Mouse (Mus musculus): ENCODE results near the gene Gm20518.

Gm20518 gene

GRCm38 (mm10) chr16:17807192-17808009 is 84.1 kb downstream of the Gm20518 start:
- DNase-seq (ENCODE audit: low read depth in 2 of 2, low spot score in 2 of 2), result peak; percentile 82 to 86

DNA sequence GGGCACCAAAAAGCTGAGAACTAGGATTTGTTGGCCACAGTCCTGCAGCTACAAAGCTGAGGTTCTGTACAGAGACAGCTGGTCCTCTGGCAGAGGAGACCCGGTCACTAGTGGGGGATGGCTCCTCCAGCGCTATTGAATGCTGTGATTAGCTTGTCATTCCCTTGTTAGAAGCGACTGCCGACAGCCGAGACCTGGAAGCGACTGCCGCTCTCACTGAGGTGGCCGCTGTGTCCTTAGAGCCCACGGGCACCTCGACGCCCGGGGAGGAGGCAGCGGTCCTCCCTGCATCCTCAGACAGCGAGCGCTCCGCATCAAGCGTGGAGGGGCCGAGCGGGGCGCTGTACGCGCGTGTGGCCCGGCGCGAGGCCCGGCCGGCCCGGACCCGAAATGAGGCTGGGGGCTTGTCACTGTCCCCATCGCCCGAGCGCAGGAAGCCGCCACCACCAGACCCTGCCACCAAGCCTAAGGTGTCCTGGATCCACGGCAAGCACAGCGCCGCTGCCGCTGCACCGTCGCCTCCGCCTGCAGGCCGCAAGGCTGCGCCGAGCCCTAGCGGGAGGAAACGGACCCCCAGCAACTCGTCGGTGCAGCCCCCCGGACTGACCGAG is 84.8 kb downstream of the Gm20518 start:
- no peak for DNase-seq (ENCODE audit: low read depth in 2 of 2, low spot score in 2 of 2)

DNA sequence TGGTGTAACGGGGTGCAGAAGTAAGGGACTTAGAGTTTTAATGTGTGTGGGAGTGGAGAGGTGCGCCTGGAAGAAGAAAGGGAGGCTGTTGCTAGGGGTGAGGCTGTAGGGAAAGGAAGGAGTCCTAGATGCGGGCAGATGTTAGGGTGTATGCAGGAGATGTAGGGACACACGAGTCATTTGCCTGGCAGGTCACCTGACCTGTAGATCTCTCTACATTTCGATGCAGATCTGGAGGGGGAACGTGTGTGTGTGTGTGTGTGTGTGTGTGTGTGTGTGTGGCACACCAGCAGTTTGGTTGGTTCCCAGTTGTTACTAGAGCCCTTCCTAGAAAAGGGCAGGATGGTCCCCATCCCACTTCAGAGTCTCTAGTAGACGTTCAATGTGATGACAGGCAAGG is 86.5 kb downstream of the Gm20518 start:
- no peak for DNase-seq (ENCODE audit: low read depth in 2 of 2, low spot score in 2 of 2)

DNA sequence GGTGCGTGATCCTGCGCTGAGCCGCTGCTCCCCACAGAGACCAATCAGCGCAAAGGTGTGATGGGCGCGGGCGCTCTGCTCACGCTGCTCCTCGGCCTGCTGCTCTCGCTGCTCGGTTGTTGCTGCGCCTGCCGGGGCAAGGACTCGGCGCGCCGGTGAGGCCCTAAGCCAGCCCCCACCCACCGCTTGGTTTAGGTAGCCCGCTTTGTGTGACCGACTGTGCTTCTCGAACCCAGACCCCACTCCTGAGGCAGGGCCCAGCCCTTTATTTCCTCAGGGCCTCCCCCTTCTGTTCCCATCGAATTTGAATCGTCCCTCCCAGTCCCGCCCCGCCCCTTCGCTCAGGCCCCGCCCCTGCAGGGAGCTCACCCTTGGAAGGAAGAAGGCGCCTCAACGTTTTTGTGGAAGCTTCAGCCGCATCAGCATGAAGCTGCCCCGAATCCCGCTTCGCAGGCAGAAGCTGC is 87.0 kb downstream of the Gm20518 start:
- no peak for DNase-seq (ENCODE audit: low read depth in 2 of 2, low spot score in 2 of 2)

DNA sequence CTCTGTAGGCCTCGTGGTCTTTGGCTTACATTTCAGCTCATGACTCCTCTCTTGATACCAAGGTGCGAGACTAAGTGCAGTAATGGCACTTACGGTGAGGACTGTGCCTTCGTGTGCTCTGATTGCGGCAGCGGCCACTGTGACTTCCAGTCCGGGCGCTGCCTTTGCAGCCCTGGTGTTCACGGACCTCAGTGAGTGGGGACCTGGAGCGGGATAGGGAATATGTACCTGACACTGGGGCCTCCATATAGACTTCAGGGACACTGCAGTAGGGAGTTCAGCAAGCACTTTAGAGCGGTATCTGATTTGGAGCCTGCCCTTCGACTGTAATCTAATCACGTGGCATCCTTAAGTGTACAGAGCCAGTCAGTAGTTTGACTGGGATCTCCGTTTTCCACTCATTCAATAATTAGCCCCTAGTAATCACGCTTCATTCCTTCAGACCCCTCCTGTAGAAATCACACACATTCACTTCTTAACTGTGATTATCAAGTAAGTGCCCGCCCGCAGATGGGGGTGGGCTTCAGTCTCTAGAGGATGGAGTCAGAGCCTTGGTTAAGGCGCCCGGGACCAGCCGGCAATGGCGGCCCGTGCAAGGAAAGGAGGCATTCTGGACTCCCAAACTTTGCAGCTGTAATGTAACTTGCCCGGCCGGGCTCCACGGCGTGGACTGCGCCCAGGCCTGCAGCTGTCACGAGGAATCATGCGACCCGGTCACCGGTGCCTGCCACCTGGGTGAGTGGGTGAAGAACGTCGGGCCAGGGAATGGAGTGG is 87.6 kb downstream of the Gm20518 start:
- DNase-seq (ENCODE audit: low read depth in 2 of 2, low spot score in 2 of 2), result no peak

DNA sequence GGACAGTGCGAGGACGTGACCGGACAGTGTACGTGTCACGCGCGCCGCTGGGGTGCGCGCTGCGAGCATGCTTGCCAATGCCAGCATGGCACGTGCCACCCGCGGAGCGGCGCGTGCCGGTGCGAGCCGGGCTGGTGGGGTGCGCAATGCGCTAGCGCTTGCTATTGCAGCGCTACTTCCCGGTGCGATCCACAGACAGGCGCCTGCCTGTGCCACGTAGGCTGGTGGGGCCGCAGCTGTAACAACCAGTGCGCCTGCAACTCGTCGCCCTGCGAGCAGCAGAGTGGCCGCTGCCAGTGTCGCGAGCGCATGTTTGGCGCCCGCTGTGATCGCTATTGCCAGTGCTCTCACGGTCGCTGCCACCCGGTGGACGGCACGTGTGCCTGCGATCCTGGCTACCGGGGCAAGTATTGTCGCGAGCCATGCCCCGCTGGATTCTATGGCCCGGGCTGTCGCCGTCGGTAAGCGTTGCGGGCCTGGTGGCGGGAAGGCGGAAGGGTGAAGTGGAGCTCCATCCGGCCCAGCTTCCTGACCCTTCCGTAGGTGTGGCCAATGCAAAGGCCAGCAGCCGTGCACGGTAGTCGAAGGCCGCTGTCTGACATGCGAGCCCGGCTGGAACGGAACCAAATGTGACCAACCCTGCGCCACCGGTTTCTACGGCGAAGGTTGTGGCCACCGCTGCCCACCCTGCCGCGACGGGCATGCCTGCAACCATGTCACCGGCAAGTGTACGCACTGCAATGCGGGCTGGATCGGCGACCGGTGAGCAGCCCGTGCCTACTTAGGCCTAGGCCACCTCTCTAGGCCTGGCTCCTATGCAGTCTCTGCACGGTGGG is 88.4 kb downstream of the Gm20518 start:
- DNase-seq (ENCODE audit: low read depth in 2 of 2, low spot score in 2 of 2), result no peak

- DNase-seq (ENCODE audit: low read depth in 2 of 2, low spot score in 2 of 2), result no peak
These were observed 89.0 kb downstream of the Gm20518 start for GRCm38 (mm10) chr16:17802456-17802838.

- no peak for DNase-seq (ENCODE audit: low read depth in 2 of 2, low spot score in 2 of 2)
These were observed 89.6 kb downstream of the Gm20518 start for GRCm38 (mm10) chr16:17801777-17802455.

DNA sequence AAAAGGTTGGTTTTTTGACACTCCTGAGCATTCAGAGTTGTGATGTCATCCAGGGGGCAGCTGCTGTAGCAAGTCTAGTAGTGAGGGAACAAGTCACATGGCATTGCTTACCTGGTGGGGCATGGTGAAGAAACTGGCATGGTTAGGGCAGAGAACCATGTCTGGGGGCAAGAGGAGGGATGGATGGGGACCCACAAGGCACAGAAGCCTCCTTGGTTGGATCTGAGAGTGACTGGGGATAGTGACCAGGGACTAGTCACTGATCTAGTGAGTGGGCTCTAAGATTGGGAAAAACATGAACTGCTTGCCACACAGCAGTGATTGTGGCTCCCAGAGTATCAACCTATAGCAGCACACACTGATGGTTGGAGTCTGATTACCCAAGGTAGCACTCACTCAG is 91.9 kb downstream of the Gm20518 start:
- DNase-seq (ENCODE audit: low read depth in 2 of 2, low spot score in 2 of 2), result no peak

DNA sequence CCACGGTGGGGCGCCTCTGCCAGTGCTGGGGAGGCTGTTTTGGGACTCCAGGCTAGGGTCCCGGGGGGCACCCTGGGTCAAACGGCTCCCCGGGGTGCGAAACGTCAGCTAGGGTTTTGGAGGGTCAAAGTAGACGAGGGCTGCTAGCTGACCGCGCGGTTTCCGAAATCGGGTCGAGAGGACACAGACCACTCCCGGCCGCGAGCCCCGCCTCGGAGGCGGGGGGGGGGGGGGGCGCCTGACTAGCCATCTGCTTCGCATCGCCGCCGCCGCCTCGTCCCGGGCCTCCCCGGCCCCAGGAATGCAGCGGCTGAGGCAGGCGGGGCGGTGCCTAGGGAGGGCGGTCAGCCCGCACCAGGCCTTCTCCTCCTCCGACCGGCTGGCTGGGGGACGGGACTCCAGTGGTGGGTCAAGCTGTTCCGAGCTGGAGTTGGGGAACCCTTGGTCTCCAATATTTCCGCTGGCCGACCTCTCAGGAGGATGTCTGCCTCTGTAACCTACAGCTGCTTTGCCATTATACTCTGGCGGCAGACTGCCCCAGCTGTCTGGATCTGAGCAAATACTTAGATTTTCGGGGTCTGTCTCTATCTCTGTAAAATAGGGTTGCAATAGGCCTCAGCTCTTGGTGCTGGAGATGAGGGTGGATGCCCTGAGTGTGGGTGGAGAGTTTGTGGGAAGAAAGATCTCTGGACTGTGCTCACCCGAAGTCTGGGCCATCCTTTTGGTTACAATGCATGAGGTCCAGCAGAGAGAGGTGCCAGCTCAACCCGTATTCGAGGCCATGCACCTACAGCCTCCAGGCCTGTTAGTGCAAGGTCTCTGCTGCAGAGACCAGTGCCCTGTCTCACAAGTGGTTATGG is 92.9 kb downstream of the Gm20518 start:
- no peak for DNase-seq (ENCODE audit: low read depth in 2 of 2, low spot score in 2 of 2)

- no peak for DNase-seq (ENCODE audit: low read depth in 2 of 2, low spot score in 2 of 2)
These were observed 93.6 kb downstream of the Gm20518 start for GRCm38 (mm10) chr16:17797812-17798311.

- no peak for DNase-seq (ENCODE audit: low read depth in 2 of 2, low spot score in 2 of 2)
These were observed 94.3 kb downstream of the Gm20518 start, which contains the start of gene Scarf2 for GRCm38 (mm10) chr16:17796971-17797811. Scarf2 (plus strand) TSS chr16:17797282.

DNA sequence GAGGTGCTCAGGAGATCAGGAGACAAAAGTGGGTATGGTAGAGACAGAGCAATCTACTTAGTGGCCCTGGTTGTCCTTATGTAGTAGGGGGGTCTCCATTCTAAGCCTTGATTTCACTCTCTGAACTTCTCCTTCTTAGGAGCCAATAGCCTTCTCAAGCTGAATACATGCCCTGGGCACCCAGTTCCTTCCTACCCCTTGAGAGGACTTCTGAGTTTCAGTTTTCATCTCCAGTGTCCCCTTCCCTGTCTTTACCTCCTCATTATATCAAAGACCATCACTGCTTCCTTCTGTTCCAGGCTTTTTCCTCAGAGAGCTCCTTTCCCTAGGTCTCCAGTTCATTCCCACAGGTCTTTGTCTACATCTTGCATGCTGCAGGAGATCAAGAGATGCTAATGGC is 95.0 kb downstream of the Gm20518 start:
- no peak for DNase-seq (ENCODE audit: low read depth in 2 of 2, low spot score in 2 of 2)

DNA sequence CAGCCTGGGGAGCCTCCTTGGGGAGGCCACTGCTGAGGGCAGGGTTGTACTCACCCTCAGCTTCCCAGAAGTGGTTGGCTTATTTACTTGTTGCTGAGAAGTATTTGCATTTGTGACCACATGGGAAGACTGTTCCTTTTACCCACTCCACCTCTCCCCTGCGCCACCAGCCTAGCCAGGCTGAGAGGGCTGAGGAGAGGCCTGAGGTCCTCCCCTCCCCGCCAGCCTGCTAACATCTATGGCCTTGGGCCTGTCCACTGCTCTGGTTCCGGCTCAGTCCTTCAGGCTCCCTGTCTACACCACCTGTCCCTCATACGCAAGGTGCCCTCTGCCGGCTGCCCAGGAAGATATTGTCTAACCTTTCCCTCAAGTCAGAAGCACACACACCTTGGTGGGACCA is 95.8 kb downstream of the Gm20518 start:
- DNase-seq (ENCODE audit: low read depth in 2 of 2, low spot score in 2 of 2), result no peak

- no peak for DNase-seq (ENCODE audit: low read depth in 2 of 2, low spot score in 2 of 2)
These were observed 97.4 kb downstream of the Gm20518 start for GRCm38 (mm10) chr16:17794047-17794446.

GRCm38 (mm10) chr16:17792728-17793127 is 98.7 kb downstream of the Gm20518 start:
- DNase-seq (ENCODE audit: low read depth in 2 of 2, low spot score in 2 of 2), result no peak

- DNase-seq (ENCODE audit: low read depth in 2 of 2, low spot score in 2 of 2), result no peak
These were observed 106.1 kb downstream of the Gm20518 start for GRCm38 (mm10) chr16:17785337-17785736.
